Mouse (Mus musculus): Measurements from ENCODE around the gene Cetn4. TPM values are rescaled to one million over a fixed set of nuclear protein-coding genes. Genes with fewer than 3 reads are reported as not detected.

Cetn4 gene
- total and polyA plus RNA-seq, 3 experiments = 0.57 to 0.70 (median 0.63) TPM

- H3K4me3 ChIP-seq = no peak overlapping the region
- H3K4me1 ChIP-seq (ENCODE audit: control insufficient read depth, insufficient read depth, low read length) = no peaks in the 10 kb centered on the region
- WGBS = 47% methylated on average over 8 of the region's 8 CpGs
- intact Hi-C loops (cut with DNase I) = no loop called here
- TF ChIP-seq POLR2A (IDR thresholded peaks at IDR 0.05; ENCODE audit: insufficient read depth, low read depth, low read length) (no peak), CTCF (IDR thresholded peaks at IDR 0.05) (no peak), EP300 (IDR thresholded peaks at IDR 0.05; ENCODE audit: insufficient read depth, low read depth, low read length) (no peak)
- DNase-seq = no peak
- H3K9ac ChIP-seq (ENCODE audit: low read depth, low read length) = no peak overlapping the region
- no peaks in the 10 kb centered on the region for H3K36me3 ChIP-seq (ENCODE audit: control insufficient read depth, insufficient read depth, low read length)
- H3K79me2 ChIP-seq (replicated peaks; ENCODE audit: control insufficient read depth, insufficient read depth, low read length) = no peaks in the 10 kb centered on the region
- no peaks in the 10 kb centered on the region for H3K27me3 ChIP-seq (ENCODE audit: control insufficient read depth, insufficient read depth, low read length)
- H3K27ac ChIP-seq = no peak overlapping the region
Observed at GRCm38 (mm10) chr3:37280871-37281270, 31.6 kb downstream of the Cetn4 start.

- no peak for TF ChIP-seq EP300 (IDR thresholded peaks at IDR 0.05; ENCODE audit: insufficient read depth, low read depth, low read length)
- TF ChIP-seq POLR2A (IDR thresholded peaks at IDR 0.05; ENCODE audit: insufficient read depth, low read depth, low read length) = no peak
- no peak for TF ChIP-seq CTCF (IDR thresholded peaks at IDR 0.05)
- H3K27ac ChIP-seq = no peak overlapping the region
- no peaks in the 10 kb centered on the region for H3K27me3 ChIP-seq (ENCODE audit: control insufficient read depth, insufficient read depth, low read length)
- WGBS = 80% methylated on average over 1 of the region's 1 CpGs
- H3K79me2 ChIP-seq (replicated peaks; ENCODE audit: control insufficient read depth, insufficient read depth, low read length) = no peaks in the 10 kb centered on the region
- no peak overlapping the region for H3K4me3 ChIP-seq
- no peaks in the 10 kb centered on the region for H3K36me3 ChIP-seq (ENCODE audit: control insufficient read depth, insufficient read depth, low read length)
- no peaks in the 10 kb centered on the region for H3K4me1 ChIP-seq (ENCODE audit: control insufficient read depth, insufficient read depth, low read length)
- DNase-seq = no peak
- H3K9ac ChIP-seq (ENCODE audit: low read depth, low read length) = no peak overlapping the region
- intact Hi-C loops (cut with DNase I) = no loop called here
Observed at GRCm38 (mm10) chr3:37280221-37280620, 32.3 kb downstream of the Cetn4 start.

DNA sequence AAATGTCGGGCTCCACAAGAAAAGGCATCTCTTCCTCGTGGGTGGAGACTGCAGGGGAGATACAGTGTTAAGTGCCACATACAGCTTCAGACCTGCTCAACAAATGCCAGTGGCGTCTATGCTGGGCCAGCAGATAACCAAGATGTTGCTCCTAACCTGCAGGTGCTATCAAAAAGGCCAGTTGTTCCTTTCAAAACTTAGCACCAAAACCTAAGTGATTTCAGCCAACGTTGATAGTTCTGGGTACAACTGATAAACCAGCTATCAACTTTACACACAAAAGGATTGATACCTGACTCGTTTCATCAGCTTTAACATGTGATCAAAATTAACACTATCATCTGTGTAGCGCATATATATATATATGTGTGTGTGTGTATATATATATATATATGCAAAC, 37.8 kb downstream of the Cetn4 start:
- 64% methylated on average over 6 of the region's 6 CpGs for WGBS
- DNase-seq = no peak
- TF ChIP-seq CTCF (IDR thresholded peaks at IDR 0.05) (no peak), POLR2A (IDR thresholded peaks at IDR 0.05; ENCODE audit: insufficient read depth, low read depth, low read length) (no peak), EP300 (IDR thresholded peaks at IDR 0.05; ENCODE audit: insufficient read depth, low read depth, low read length) (no peak)
- H3K79me2 ChIP-seq (replicated peaks; ENCODE audit: control insufficient read depth, insufficient read depth, low read length) = no peaks in the 10 kb centered on the region
- no peaks in the 10 kb centered on the region for H3K36me3 ChIP-seq (ENCODE audit: control insufficient read depth, insufficient read depth, low read length)
- H3K9ac ChIP-seq (ENCODE audit: low read depth, low read length) = no peak overlapping the region
- H3K27ac ChIP-seq = no peak overlapping the region
- no peaks in the 10 kb centered on the region for H3K4me1 ChIP-seq (ENCODE audit: control insufficient read depth, insufficient read depth, low read length)
- intact Hi-C loops (cut with DNase I) = loop anchor here (10.0 kb wide), 1 partner anchor 200 kb away; no protein-coding TSS in a partner anchor
- H3K4me3 ChIP-seq = no peak overlapping the region
- no peaks in the 10 kb centered on the region for H3K27me3 ChIP-seq (ENCODE audit: control insufficient read depth, insufficient read depth, low read length)

DNA sequence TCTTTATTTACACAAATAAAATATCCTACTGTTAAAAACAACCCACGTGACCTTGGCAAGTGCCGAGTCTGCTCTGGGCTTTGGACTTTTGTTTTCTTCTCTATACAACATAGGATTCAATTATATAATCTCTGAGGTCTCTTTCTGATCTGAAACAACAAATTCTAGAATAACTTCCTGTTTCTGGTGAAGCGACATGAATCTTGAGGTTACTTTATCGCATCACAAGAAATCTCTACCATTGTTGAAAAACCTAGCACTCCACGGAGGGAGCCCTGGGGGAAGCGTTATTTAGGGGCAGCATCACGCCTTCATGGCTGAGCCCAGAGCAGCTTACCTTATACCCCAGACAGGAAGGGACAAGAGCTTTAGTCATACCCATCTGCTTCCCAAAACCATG, 39.4 kb downstream of the Cetn4 start:
- H3K27me3 ChIP-seq (ENCODE audit: control insufficient read depth, insufficient read depth, low read length) = no peaks in the 10 kb centered on the region
- TF ChIP-seq POLR2A (IDR thresholded peaks at IDR 0.05; ENCODE audit: insufficient read depth, low read depth, low read length) (no peak), CTCF (IDR thresholded peaks at IDR 0.05) (no peak), EP300 (IDR thresholded peaks at IDR 0.05; ENCODE audit: insufficient read depth, low read depth, low read length) (no peak)
- WGBS = 66% methylated on average over 7 of the region's 7 CpGs

GRCm38 (mm10) chr3:37271209-37271608, 41.3 kb downstream of the Cetn4 start:
- H3K36me3 ChIP-seq (ENCODE audit: control insufficient read depth, insufficient read depth, low read length) = no peaks in the 10 kb centered on the region
- no peak overlapping the region for H3K4me3 ChIP-seq
- H3K27ac ChIP-seq = no peak overlapping the region
- H3K4me1 ChIP-seq (ENCODE audit: control insufficient read depth, insufficient read depth, low read length) = no peaks in the 10 kb centered on the region
- intact Hi-C loops (cut with DNase I) = loop anchor here (10.0 kb wide), 1 partner anchor 196 kb away; no protein-coding TSS in a partner anchor
- no peaks in the 10 kb centered on the region for H3K79me2 ChIP-seq (replicated peaks; ENCODE audit: control insufficient read depth, insufficient read depth, low read length)
- no peaks in the 10 kb centered on the region for H3K27me3 ChIP-seq (ENCODE audit: control insufficient read depth, insufficient read depth, low read length)
- WGBS = 2% methylated on average over 1 of the region's 1 CpGs
- TF ChIP-seq EP300 (IDR thresholded peaks at IDR 0.05; ENCODE audit: insufficient read depth, low read depth, low read length) (no peak), CTCF (IDR thresholded peaks at IDR 0.05) (peak; percentile 91)
- H3K9ac ChIP-seq (ENCODE audit: low read depth, low read length) = no peak overlapping the region
- DNase-seq = peak; percentile 23 to 57

More for the DNA sequence above, 39.4 kb downstream of the Cetn4 start:
- intact Hi-C loops (cut with DNase I) = loop anchor here (10.0 kb wide), 1 partner anchor 198 kb away; no protein-coding TSS in a partner anchor
- Histone ChIP-seq H3K4me3 (no peak overlapping the region), H3K79me2 (replicated peaks; ENCODE audit: control insufficient read depth, insufficient read depth, low read length) (no peaks in the 10 kb centered on the region), H3K27ac (no peak overlapping the region), H3K4me1 (ENCODE audit: control insufficient read depth, insufficient read depth, low read length) (no peaks in the 10 kb centered on the region), H3K36me3 (ENCODE audit: control insufficient read depth, insufficient read depth, low read length) (no peaks in the 10 kb centered on the region), H3K9ac (ENCODE audit: low read depth, low read length) (no peak overlapping the region)
- DNase-seq = no peak

DNA sequence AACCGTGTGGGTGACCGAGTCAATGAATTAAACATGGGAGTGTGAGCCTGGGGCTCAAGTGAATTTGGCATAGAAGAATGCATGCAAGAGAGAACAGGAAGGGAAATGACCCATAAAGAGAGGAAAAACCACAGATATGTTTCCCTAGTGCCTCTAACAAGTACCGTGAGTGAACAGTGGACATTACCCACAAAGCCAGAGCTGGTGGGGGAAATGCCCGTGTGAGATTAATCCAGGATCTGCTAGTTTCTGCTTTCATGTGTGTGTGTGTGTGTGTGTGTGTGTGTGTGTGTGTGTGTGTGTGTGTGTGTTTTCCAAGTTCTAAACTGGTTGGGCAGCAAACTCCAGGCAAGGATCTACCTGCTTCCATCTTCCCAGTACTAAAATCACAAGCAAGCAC, 42.6 kb downstream of the Cetn4 start:
- TF ChIP-seq CTCF (IDR thresholded peaks at IDR 0.05) = no peak
- TF ChIP-seq POLR2A (IDR thresholded peaks at IDR 0.05; ENCODE audit: insufficient read depth, low read depth, low read length) = no peak
- no peak for TF ChIP-seq EP300 (IDR thresholded peaks at IDR 0.05; ENCODE audit: insufficient read depth, low read depth, low read length)
- WGBS = 80% methylated on average over 4 of the region's 4 CpGs
- Histone ChIP-seq H3K9ac (ENCODE audit: low read depth, low read length) (no peak overlapping the region), H3K36me3 (ENCODE audit: control insufficient read depth, insufficient read depth, low read length) (no peaks in the 10 kb centered on the region), H3K4me3 (no peak overlapping the region), H3K79me2 (replicated peaks; ENCODE audit: control insufficient read depth, insufficient read depth, low read length) (no peaks in the 10 kb centered on the region), H3K4me1 (ENCODE audit: control insufficient read depth, insufficient read depth, low read length) (no peaks in the 10 kb centered on the region), H3K27ac (no peak overlapping the region), H3K27me3 (ENCODE audit: control insufficient read depth, insufficient read depth, low read length) (no peaks in the 10 kb centered on the region)
- DNase-seq = no peak
- intact Hi-C loops (cut with DNase I) = loop anchor here (10.0 kb wide), 1 partner anchor 195 kb away; no protein-coding TSS in a partner anchor

Measured in heart, adult 2 months (tissue).